Mouse (Mus musculus) intestine, postnatal 0 days (tissue): ENCODE results near the gene Krtap14. TPM values are rescaled to one million over a fixed set of nuclear protein-coding genes. Genes with fewer than 3 reads are reported as not detected.
A peak's percentile ranks its signal among the peaks of the same experiment; 100 is the strongest.

Experiments used
- ATAC-seq: fragments of 200-750 bp; cut with Nextera tagmentation; 2 replicates; pipeline ENCODE4 v1.8.0; 2017; ENCODE audit warnings: mild to moderate bottlenecking, moderate TSS enrichment, moderate library complexity
- H3K27ac ChIP-seq: fragments of 300-500 bp; sonication (generic); 2 replicates; pipeline ENCODE4 v1.5.1; 2014; ENCODE audit warnings: mild to moderate bottlenecking, low read depth, low read length, moderate library complexity
- H3K27me3 ChIP-seq: fragments of 300-500 bp; sonication (generic); replicated peaks from 2 replicates; pipeline ENCODE4 v1.6.1; 2014; ENCODE audit warnings: low read length, mixed read lengths; ENCODE audit not compliant: control insufficient read depth, insufficient read depth
- H3K36me3 ChIP-seq: fragments of 300-500 bp; sonication (generic); 2 replicates; pipeline ENCODE4 v1.6.1; 2014; ENCODE audit warnings: mild to moderate bottlenecking, moderate library complexity; ENCODE audit not compliant: control insufficient read depth, insufficient read depth
- H3K4me1 ChIP-seq: fragments of 300-500 bp; sonication (generic); replicated peaks from 2 replicates; pipeline ENCODE4 v1.6.1; 2014; ENCODE audit warnings: antibody characterized with exemption, low read length, mixed read lengths; ENCODE audit not compliant: control insufficient read depth, insufficient read depth
- H3K4me2 ChIP-seq: fragments of 300-500 bp; sonication (generic); replicated peaks from 2 replicates; pipeline ENCODE4 v1.6.1; 2014; ENCODE audit warnings: low read depth, mild to moderate bottlenecking, moderate library complexity
- H3K4me3 ChIP-seq: fragments of 300-500 bp; sonication (generic); 2 replicates; pipeline ENCODE4 v1.5.1; 2014; ENCODE audit warnings: low read depth, low read length
- H3K9ac ChIP-seq: fragments of 300-500 bp; sonication (generic); 2 replicates; pipeline ENCODE4 v1.6.1; 2014; ENCODE audit warnings: mild to moderate bottlenecking, low read depth, low read length
- H3K9me3 ChIP-seq: fragments of 300-500 bp; sonication (generic); 2 replicates; pipeline ENCODE4 v1.6.1; 2016; ENCODE audit warnings: mixed run types; ENCODE audit not compliant: control insufficient read depth
- CTCF ChIP-seq: sonication (generic); IDR thresholded peaks from 2 replicates; pipeline ENCODE4 v1.5.1; 2016; ENCODE audit warnings: low read depth, mild to moderate bottlenecking, control low read depth, antibody characterized with exemption, moderate library complexity
- WGBS: fragments of 180-500 bp; shearing (Covaris S2); extraction: QIAGEN DNeasy Blood & Tissue Kit; methylation state at CpG from one replicate; pipeline ENCODE4 v1.1.7; 2014; 5-methylcytosine and 5-hydroxymethylcytosine counted together
- polyA plus RNA-seq: library from polyadenylated mRNA; unstranded; fragments of >200 nt; fragmentation: Nextera tagmentation; extraction: Ambion mirVana; gene quantifications from 2 replicates; pipeline ENCODE4 v1.2.1, GENCODE M21; 2015

Gene Krtap14
- polyA plus RNA-seq, result not detected in 2 replicates

DNA sequence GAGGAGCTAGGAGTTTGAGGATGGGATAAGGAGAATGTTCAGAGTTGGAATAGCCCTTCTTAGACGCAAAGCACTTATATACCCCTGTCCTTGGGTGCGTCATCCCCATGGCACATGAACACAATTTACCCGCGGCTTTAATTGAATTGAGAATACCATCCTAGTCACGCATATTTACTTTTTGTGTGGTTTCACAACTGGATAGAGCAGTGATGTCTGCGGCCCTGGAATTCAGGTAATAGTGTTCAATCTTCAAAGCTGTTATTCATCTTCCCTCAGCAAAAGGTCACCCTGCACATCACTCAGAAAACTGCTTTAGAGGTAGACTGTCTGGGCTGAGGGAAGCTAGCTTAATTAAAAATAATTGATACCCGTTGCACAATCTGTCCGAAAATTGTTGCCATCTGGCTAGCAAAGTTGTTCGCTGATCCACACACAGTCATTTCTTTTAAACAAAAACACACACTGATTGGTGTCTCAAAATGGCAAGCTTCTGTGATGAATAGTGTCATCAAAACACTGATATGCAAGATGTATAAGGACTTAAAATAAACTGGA is at the start of gene Krtap14:
Gene Krtap14 (minus strand): TSS at position 51 of the 558 bp plus-strand sequence.
- H3K27ac ChIP-seq, result no peak within 1 kb of the TSS
- no peak within 1 kb of the TSS for H3K4me3 ChIP-seq
- H3K9me3 ChIP-seq, result no peaks in the 10 kb centered on the region
- 90% methylated on average over 9 of the region's 9 CpGs for WGBS
- no peaks in the 10 kb centered on the region for H3K4me1 ChIP-seq
- H3K36me3 ChIP-seq, result no peaks in the 10 kb centered on the region
- no peak for TF ChIP-seq CTCF
- H3K4me2 ChIP-seq, result no peak within 1 kb of the TSS
- H3K27me3 ChIP-seq, result no peaks in the 10 kb centered on the region
- H3K9ac ChIP-seq, result no peak within 1 kb of the TSS
- ATAC-seq, result no peak

DNA sequence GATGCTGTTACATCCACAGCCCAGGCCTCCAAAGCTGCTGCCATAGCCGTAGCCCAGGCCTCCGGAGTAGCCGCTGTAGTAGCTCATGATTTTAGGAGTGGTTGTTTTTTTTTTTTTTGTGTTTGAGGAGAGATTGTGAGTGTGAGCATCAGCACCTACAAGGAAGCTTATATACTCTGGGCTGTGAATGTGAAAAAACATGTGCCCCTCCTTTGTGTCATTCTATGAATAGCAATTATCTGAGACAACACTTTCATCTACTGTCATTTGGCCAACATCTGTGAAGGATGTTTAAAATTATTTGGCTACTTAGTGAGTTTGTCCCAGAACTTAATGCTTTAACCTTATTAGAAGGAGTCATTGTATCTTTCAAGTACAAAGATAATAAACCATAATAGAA is 48.2 kb upstream of the Krtap14 start, which contains the start of gene Krtap19-2:
Gene Krtap19-2 (minus strand): TSS at position 101 of the 400 bp plus-strand sequence.
- H3K9me3 ChIP-seq, result no peaks in the 10 kb centered on the region
- no peaks in the 10 kb centered on the region for H3K27me3 ChIP-seq
- no peaks in the 10 kb centered on the region for H3K4me1 ChIP-seq
- no peaks in the 10 kb centered on the region for H3K36me3 ChIP-seq
- no peak for TF ChIP-seq CTCF
- H3K4me3 ChIP-seq, result no peak within 1 kb of the TSS
- no peak within 1 kb of the TSS for H3K4me2 ChIP-seq
- no peak within 1 kb of the TSS for H3K9ac ChIP-seq
- no peak within 1 kb of the TSS for H3K27ac ChIP-seq
- ATAC-seq, result no peak
- WGBS, result 87% methylated on average over 3 of the region's 3 CpGs

DNA sequence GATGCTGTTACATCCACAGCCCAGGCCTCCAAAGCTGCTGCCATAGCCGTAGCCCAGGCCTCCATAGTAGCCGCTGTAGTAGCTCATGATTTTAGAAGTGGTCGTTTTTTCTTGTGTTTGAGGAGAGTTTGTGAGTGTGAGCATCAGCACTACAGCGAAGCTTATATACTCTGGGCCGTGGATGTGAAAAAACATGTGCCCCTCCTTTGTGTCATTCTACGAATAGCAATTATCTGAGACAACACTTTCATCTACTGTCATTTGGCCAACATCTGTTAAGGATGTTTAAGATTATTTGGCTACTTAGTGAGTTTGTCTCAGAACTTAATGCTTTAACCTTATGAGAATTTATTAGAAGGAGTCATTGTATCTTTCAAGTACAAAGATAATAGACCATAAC is 43.4 kb upstream of the Krtap14 start, which contains the start of gene Krtap19-1:
Gene Krtap19-1 (minus strand): TSS at position 101 of the 400 bp plus-strand sequence.
- no peaks in the 10 kb centered on the region for H3K36me3 ChIP-seq
- no peak within 1 kb of the TSS for H3K27ac ChIP-seq
- H3K27me3 ChIP-seq, result no peaks in the 10 kb centered on the region
- H3K4me1 ChIP-seq, result no peaks in the 10 kb centered on the region
- 85% methylated on average over 6 of the region's 6 CpGs for WGBS
- TF ChIP-seq CTCF, result no peak
- H3K4me2 ChIP-seq, result no peak within 1 kb of the TSS
- H3K4me3 ChIP-seq, result no peak within 1 kb of the TSS
- ATAC-seq, result no peak
- H3K9ac ChIP-seq, result no peak within 1 kb of the TSS
- H3K9me3 ChIP-seq, result no peaks in the 10 kb centered on the region

DNA sequence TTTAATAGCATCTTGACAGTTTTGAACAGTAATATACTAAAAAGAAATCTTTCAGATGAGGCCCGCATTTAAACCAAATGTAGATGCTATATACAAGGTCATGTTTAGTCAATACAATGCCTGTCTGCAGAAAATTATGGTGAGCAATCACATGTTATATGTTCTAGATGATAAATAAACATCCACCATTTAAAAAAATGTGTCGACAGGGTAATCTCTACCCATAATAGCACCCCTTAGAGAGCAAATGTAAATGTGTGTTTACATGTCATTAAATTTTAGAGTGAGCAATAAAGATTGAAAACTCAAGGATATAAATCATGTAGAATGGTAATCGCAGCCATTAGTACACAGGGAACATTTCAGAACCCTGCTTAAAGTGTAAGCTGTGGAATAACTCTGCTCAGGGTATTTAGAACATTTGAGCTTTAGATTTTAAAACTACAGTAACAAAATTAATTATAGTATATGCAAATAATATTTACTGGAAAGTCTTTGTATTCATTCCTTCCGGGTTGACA is 39.0 kb upstream of the Krtap14 start:
- no peak for TF ChIP-seq CTCF
- Histone ChIP-seq H3K4me3 (no peak overlapping the region), H3K4me1 (no peaks in the 10 kb centered on the region), H3K27ac (no peak overlapping the region), H3K4me2 (no peak overlapping the region), H3K27me3 (no peaks in the 10 kb centered on the region), H3K36me3 (no peaks in the 10 kb centered on the region), H3K9me3 (no peaks in the 10 kb centered on the region), H3K9ac (no peak overlapping the region)
- no peak for ATAC-seq
- WGBS, result 80% methylated on average over 4 of the region's 4 CpGs

DNA sequence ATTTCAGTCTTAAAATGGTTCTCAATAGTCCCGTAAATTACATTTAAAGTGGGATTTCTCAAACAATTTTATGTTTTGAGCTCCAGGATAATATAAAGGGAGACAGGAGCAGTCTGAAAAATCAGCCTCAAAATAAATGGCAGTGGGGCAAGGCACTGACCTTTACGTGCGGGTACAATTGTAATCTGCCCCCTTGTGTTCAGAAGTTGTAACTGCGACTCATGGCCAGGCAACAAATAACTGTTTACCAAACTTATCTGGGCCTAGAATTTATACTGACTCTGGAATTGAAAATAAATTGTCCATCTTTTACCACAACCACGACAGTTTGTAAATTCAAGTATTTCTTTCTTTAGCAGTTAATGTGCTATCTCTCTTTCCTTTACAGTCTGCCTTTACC is 25.5 kb upstream of the Krtap14 start:
- peak; percentile 79 for TF ChIP-seq CTCF
- no peaks in the 10 kb centered on the region for H3K9me3 ChIP-seq
- H3K4me2 ChIP-seq, result no peak overlapping the region
- 18% methylated on average over 5 of the region's 5 CpGs for WGBS
- no peaks in the 10 kb centered on the region for H3K36me3 ChIP-seq
- no peak for ATAC-seq
- H3K4me1 ChIP-seq, result no peaks in the 10 kb centered on the region
- no peak overlapping the region for H3K27ac ChIP-seq
- H3K4me3 ChIP-seq, result no peak overlapping the region
- H3K9ac ChIP-seq, result no peak overlapping the region
- no peaks in the 10 kb centered on the region for H3K27me3 ChIP-seq

DNA sequence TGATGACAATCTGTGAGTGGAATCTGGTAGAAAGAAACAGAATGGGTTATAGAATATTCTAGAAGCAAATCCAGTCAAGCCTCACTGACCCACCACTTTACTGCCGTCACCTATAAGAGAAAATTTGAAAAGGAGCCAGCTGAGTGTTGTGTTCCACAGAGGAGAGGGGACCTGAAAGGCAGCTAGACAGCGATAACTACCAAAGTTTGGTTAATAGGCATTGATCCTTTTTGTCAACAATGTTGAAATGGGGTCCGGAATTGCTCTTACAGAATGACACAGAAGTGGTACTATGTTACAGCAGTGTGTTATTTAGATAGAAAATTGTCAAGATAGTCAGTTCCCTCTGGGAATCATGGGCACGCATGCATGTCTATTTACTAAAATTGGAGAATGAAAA is 22.6 kb upstream of the Krtap14 start:
- TF ChIP-seq CTCF, result no peak
- Histone ChIP-seq H3K4me1 (no peaks in the 10 kb centered on the region), H3K4me2 (no peak overlapping the region), H3K27me3 (no peaks in the 10 kb centered on the region), H3K36me3 (no peaks in the 10 kb centered on the region), H3K9me3 (no peaks in the 10 kb centered on the region), H3K9ac (no peak overlapping the region), H3K27ac (no peak overlapping the region), H3K4me3 (no peak overlapping the region)
- WGBS, result 82% methylated on average over 4 of the region's 4 CpGs
- ATAC-seq, result no peak
